Mouse (Mus musculus) cerebellum, adult 8-10 months (tissue): ENCODE measurements around the gene Ankrd52.

Source experiments
- DNase-seq: peaks from one replicate; pipeline ENCODE4 v3.0.0; 2022

Gene Ankrd52

DNA sequence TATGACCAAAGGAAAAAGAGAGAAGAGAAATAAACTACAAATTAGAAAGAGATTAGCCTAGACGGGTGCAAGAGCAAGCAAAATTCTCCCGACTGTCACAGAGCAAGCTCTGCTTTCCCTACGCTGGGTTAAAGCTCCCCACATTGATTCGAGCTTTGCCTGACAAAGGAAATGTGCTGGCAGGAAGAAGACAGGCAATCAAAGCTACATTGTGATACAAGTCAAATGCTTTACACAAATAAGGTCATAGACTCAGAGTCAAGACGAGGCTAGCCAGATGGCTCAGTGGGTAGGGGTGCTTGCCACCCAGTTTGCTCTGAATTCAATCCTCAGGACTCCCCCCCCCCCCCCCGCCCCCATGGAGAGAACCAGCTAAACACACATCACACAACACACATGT lies 6.9 kb upstream of the Ankrd52 start:
- no peak for DNase-seq

DNA sequence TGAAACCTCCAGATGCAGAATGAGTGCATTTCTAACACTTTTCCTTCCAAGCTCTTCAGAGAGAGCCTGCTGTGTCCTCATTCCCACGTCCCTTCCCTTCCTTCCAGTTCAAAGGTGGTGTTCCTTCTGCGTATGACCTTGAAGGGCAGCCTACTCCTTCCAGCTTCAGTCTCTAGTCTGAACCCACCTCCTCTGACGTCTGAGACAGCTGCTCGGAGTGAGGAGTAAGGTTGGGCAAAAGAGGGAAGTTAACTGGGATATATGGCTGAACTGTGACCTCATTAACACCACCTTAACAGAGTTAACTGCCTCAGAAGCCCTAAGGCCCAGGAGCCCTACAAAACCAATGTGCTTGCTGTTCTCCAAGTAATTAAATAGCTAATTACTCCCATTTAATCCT lies 6.3 kb upstream of the Ankrd52 start:
- no peak for DNase-seq

DNA sequence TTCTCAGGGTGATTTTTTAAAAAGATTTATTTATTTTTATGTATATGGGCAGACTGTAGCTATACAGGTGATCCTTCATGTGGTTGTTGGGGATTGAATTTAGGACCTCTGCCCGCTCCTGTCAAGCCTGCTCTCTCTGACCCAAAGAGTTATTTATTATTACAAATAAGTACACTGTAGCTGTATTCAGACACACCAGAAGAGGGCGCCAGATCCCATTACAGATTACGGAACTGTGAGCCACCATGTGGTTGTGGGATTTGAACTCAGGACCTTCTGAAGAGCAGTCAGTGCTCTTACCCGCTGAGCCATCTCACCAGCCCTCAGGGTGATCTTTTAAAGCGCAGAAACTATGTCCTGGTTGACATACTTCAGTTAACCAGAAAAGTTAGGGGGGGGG lies 4.8 kb upstream of the Ankrd52 start:
- no peak for DNase-seq

DNA sequence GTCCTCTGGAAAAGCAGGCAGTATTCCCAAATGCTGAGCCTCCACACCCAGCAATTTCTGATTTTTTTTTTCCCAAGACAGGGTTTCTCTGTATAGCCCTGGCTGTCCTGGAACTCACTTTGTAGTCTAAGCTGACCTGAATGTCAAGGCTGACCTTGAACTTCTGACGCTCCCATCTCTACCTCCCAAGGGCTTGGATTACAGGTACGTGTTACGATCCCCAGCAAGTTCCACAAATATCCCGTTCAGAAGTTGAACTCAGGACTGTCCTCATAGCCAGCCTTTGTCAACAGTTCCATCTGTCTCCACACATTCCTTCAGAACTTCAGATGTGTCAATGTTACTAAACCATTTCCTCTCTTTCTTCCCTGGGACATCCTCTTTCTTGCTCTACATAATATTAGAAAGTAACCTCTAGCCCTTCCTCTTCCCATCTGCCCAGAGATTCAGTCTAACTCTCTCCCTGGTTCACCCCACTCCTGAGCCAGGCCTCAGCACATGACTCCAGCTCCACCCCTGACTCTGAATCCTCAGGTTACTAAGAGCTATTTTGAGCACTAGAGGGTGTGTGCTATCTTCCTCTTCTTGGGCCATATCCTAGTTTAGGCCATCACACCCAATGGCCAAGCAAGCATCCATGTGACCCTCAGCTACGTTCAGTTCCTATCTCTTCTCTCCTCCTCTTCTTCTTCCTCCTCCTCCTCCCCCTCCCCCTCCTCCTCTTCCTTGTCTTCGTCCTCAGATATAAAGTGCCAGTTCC lies 3.7 kb upstream of the Ankrd52 start:
- no peak for DNase-seq

DNA sequence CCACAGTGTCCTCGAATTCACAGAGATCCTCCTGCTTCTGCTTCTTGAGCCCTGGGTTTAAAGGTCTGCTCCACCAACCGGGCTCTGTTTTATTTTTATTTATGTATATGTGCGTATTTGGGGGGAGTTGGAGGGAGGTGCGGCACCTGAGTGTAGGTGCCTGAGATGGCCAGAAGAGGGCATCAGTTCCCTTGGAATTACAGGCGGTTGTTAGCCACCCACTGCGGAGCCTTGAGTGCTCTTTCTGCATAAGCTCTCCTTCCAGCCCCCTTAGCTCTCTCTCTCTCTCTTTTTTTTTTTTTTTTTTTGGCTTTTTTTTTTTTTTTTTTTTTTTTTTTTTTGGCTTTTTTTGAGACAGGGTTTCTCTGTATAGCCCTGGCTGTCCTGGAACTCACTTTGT lies 2.5 kb upstream of the Ankrd52 start:
- no peak for DNase-seq

DNA sequence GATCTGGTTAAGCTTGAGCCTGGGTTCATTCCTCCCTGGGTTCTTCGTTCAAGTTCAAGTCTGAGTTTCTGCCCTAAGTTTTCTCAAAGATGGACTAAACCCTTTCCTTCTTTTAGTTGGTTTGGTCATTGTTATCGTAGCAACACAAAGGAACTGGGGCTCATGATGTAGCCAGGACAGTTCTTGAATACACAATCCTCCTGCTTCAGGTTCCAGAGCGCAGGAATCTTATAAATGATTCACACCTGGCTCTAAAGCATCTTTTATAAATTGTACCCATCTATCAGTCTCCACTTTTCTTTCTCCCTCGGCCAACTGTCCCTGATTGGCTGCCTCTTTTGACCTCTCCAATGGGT lies 838 bp upstream of the Ankrd52 start:
- no peak for DNase-seq

DNA sequence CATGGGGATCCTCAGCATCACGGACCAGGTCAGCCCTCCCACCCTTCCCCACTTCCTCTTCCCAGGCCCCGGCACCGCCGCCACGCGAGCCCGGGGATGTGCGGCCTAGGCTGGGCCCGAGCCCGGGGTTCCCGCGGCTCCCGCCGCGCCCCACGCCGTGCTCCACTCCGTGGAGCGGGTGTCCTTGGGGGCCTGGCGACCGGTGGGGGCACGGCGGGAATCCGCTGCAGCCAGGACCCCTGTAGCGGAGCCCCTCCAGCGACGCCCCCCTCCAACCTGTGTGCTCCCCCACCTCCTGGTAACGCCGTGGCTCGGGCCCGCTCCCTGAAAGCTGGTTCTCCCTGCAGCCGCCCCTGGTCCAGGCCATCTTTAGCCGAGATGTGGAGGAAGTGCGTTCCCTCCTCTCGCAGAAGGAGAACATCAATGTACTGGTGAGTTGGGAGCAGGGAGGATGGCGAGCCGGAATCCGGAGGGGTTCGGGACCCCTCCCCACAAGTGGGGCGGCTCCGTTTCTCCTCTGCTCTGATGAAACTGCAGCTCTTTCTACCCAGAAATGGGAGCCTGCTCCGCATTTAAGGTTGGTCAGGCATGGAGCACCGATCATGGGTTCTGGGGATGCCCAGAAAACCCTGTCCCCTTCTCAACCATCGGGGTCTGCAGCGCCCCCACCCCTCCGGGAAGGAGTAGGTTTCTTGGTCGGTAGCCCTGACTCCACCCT lies 466 bp downstream of the Ankrd52 start:
- DNase-seq = peak; percentile 52

DNA sequence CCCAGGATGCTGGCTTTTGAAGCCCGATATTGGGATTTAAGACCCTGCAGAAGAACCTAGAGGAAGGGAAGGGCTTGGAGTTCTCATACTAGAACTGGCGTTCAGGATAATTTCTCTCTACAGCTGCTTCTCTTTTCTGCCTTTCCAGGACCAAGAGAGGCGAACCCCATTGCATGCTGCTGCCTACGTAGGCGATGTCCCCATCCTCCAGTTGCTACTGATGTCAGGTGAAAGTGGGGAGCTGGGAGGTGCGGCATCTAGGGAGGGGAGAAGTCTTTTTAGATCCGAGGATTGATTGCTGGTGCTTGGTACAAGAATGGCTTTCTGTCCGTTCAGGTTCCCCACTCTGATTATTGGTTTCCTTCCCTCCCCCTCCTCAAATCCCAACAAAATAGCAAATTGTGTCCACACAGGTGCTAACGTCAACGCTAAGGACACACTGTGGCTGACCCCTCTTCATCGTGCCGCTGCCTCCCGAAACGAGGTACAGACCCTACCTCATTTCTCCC lies 1.1 kb downstream of the Ankrd52 start:
- DNase-seq = no peak

DNA sequence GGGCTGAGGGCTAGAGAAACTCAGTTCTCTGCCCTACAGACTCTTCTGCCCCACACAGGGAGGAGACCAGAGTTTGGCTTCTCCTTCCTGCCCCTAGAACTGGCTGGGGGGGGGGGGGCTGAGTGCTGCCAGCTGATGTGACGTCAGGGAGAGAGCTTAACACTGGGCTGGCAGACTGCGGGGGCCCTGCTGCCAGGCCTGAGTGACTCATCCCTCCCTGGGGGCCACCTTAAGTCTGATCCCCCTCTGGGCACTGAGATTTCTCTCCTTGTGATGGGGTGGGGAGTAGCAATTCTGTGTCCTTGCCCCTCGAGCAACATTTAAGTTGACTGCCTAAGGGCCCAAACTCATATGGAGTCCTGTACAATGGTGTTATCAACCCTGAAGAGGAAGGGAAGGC lies 1.5 kb downstream of the Ankrd52 start:
- DNase-seq = no peak

DNA sequence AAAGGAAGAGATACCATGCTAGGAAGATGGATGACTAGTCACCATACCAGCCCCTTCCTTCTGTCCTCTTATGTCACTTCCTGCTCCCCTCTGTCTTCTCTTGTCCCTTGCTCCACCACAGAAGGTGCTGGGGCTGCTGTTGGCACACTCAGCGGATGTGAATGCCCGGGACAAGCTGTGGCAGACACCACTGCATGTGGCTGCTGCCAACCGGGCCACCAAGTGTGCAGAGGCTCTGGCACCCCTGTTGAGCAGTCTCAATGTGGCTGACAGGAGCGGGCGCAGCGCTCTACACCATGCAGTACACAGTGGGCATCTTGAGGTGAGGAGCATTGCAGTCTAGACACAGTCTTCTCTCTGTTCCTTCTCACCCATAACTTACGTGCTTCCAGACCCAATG lies 2.3 kb downstream of the Ankrd52 start:
- no peak for DNase-seq

DNA sequence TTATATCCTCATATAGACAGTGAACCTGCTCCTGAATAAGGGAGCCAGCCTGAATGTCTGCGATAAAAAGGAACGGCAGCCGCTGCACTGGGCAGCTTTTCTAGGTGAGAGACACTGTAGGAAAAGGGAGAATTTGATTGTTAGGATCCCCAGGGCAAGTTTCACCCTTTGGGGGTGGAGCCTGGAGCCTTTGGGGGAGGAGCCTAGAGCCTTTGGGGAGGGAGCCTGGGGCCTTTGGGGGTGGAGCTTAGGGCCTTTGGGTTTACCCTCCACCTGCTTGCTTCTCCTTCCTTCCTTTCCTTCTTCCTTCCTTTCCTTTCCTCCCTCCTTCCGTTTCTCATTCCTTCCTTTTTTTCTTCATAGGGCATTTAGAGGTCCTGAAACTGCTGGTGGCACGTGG lies 3.6 kb downstream of the Ankrd52 start:
- no peak for DNase-seq

DNA sequence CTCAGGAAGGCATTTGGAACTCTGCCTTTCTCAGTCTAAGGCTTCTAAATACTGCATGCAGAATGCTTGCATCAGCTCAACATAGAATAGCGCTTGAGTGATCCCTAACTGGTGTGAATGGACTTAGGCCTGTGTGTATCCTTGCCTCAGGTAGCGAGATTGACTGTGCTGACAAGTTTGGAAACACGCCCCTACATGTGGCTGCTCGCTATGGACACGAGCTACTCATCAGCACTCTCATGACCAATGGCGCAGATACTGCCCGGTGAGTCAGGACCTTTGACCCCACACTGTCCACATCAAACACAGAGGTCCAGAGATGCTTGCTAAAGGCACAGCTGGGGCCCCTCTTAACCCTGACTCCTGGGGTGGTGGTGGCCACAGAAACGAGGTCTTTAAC lies 5.6 kb downstream of the Ankrd52 start:
- DNase-seq = no peak

DNA sequence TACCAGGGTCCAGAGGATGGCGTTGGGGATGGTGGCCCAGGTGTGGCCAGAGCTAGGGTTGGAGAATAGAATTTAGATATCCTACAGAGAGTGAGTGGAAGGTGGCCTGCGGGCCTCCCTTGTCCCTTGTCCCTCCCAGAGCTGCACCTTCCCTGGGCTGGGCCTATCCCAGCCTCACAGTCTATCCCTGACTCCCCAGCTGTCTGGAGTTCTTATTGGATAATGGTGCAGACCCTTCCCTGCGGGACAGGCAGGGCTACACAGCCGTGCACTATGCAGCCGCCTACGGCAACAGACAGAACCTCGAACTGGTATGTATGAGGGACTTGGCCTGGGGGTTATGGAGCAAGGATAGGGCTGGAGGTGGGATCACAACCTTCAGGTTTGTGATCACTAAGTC lies 9.0 kb downstream of the Ankrd52 start:
- no peak for DNase-seq

DNA sequence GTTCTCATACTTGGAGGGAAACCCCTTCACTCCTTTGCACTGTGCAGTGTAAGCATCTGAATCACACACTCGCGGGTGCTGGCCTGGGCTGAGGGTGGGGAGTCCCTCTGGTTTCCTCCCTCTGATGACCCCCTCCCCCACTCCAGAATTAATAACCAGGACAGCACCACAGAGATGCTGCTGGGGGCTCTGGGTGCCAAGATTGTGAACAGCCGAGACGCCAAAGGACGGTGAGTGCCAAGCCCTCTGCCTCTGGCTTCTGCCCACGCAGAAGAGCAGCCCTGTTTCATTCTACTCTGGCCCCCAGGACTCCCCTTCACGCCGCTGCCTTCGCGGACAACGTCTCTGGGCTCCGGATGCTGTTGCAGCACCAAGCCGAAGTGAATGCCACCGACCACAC lies 12.0 kb downstream of the Ankrd52 start:
- no peak for DNase-seq

DNA sequence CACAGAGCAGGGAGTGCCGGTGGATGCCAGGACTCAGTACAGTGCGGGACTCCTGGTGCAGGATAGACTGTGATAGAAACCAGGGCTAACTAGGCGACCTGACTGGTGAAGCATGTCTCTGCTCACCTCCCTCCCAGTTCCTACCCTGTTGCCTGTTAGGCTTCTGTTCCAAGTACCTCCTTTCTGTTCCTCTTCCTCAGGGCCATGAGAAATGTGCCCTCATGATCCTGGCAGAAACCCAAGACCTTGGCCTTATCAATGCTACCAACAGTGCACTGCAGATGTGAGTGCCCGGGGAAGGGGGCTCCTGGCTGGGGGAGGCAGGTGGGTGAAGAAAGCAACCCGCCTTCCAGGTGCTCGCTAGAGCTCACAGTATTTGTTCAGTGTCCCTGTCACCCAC lies 12.7 kb downstream of the Ankrd52 start:
- DNase-seq = no peak

DNA sequence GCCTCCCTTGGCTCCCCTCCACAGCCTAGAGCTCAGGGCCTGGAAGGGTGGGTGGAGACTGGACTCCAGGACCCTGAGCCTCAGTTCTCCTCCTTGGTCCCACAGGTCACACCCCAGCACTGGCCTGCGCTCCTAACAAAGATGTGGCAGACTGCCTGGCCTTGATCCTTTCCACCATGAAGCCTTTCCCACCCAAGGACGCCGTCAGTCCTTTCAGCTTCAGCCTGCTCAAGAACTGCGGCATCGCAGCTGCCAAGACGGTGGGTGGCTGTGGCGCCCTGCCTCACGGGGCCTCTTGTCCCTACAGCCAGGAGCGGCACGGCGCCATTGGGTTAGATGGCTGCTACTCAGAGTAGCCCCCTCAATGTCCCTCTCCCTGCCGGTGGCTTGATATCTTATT lies 13.5 kb downstream of the Ankrd52 start:
- no peak for DNase-seq

DNA sequence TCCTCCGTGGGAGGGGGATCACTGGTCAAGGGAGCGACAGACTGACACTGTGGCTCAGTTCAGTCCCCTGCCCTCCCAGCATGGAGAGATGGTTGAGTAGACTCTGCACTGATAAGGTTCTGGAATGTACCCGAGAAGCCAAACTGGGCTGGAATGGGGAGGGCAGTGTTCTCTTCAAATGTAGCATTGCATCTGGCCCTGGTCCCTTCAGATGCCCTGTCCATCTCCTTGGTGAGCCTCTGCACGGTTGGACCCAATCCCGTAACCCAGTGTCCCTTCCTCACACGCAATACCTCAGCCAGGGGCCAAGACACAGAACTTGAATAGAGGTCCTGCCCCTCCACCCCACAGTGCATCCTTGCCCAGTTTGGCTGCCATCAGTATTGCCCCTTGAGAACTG lies 14.9 kb downstream of the Ankrd52 start:
- DNase-seq = no peak

DNA sequence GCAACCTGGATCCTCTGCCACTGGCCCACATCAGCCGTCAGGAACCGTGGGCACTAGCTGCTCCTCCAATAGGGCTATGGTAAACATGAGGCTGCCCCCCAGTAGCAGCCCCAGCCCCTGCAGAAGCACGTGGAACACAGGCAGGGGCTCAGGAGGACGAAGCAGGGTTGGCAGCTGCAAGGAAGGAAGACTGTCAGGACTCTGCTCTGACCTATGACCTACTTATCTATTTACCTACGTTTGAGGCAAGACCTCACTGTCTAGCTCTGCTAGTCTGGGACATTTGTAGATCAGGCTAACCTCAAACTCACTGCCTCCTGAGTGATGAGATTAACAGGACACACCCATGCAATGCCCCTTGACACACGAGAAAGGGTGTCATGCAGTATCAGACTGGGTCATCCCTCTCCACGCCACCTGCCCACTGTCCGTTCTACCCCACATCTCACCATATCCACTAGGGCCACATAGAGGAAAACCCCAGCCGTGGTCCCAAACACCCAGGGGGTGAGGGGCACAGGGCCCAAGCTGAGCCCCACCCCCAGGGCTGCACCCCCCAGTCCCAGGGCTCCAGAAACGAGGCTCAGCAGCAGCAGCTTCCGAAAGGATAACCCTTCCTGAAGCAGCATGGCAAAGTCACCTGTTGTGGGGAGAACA lies 19.2 kb downstream of the Ankrd52 start:
- DNase-seq = no peak

DNA sequence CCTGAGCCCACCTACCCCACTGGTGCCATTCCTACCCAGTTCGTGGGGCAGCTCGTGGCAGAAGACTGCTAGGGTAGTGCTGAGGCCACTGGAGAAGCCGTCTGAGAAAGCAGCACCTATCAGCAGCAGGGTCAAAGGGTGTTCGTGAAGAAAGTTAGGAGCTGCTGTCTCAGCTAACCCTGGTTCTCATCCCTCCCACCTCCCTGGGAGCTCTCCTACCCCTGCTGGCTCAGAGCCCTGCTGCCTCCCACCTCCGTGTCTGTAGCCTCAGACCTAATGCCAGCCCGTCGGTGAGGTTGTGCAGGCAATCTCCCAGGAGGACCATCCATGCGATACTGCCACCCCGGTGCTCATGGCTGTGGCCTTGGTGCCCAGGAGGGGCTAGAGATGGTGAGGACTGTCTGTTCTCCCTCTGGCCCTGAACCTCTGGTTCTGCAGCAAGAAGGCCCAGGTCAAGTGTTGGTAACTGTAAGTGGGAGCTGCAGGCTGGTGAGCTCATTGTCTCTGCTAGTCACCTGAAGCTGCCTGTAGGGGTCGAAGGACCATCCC lies 19.9 kb downstream of the Ankrd52 start:
- DNase-seq = no peak

DNA sequence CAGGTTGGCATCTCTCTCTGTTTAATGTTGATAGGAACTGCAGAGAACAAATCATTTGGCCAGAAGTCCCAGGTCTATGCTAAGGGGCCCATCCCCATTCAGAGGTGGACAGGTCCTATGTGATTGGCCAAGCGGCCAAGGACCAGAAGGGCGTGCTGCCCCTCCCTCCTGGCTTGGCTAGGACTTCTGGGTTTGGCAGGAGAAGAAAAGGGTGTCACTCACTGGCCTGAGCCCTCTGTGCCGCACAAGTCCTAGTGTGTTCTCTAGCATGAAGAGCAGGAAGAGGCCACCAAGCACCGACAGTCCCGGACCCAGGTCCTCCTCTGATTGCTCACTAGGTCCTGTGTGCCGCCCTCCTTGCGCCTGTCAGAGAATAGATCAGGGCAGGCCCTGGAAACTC lies 20.6 kb downstream of the Ankrd52 start:
- no peak for DNase-seq

DNA sequence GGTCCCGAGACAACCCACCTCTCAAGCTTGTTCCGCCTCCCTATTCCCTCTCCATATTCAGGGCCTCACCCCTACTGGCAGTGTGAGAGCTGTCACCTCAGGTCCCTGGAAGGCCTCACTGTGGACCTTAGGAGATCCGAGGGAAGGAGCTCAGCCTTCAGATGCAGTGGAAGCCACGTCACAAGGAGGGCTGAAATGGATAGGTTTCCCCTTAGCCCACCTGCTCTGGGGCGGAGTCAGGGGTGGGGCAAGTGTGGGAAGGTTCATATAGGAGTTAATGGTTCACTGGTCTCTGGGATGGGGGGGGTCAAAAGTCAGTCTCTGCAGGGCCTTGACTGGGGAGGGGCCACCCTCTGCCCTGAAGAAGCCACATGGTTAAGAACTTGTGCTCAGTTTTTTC lies 23.4 kb downstream of the Ankrd52 start:
- no peak for DNase-seq

DNA sequence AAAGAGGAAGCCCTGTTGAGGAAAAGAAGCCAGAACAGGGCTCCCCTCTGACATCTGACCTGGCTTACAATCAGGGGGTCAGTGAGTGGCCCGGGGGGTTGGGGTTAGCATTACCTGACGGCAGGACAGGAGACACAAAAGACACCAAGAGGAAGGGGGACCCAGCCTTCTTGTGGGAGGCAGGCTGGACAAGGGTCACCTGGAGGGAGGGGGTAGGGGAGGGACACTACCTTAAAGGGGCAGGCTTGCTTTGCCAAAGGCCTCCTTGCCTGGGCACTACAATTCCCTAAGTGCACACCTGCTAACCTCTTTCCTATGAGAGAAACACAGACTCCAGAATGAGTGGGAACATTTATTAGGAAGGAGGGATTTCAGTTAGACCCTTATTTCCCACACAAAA lies 24.1 kb downstream of the Ankrd52 start, which contains the start of gene Slc39a5:
Gene Slc39a5 (minus strand): TSS at position 174 of the 400 bp plus-strand sequence.
- DNase-seq = no peak

DNA sequence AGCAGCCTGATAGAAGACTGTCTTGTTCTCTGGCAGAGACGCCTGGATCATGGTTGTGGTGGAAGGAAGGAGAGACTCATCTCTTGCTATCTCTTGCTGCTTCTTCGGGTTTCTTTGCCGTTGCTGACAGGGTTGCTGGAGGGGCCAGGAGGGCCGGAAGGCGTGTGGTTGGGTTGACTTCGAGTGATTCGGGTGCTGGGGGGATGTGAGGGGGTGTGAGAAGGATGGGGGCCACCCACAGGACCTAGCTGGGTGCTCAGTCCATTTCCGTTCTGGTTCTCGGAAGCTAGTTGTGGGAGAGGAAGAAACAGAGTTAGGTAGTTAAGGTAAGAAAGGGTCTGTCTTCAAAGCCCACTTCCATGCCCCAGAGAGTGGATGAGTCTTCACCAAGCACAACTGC lies 24.7 kb downstream of the Ankrd52 start:
- no peak for DNase-seq

DNA sequence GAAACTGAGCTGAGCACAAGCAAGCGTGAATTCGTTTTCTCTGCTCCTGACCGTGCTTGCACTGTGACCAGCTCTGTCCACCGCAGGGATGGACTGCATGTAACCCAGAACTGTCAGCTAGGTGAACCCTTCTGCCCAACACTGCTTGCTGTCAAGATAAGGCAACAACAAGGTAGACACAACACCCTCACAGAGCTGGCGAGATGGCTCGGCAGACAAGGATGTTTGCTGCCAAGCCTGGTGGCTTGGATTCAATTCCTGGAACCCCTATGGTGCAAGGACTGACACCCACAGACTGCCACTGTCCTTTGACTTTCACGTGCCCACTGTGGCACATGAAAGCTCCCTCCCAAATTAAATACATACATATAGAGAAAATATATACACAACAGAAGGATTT lies 27.0 kb downstream of the Ankrd52 start:
- peak; percentile 73 for DNase-seq
